Mouse (Mus musculus): ENCODE measurements around the gene Mrpl53. TPM values are rescaled to one million over a fixed set of nuclear protein-coding genes. Genes with fewer than 3 reads are reported as not detected.

Gene Mrpl53
- polyA plus RNA-seq, 1 experiment from 2014 or later, result 139 TPM

GRCm38 (mm10) chr6:83127419-83127818 is 18.6 kb downstream of the Mrpl53 start:
- 94% methylated on average over 5 of the region's 5 CpGs for WGBS
- no peak overlapping the region for H3K9ac ChIP-seq (ENCODE audit: low read depth, low read length)

GRCm38 (mm10) chr6:83131469-83132034 is 22.7 kb downstream of the Mrpl53 start:
- H3K36me3 ChIP-seq (ENCODE audit: control insufficient read depth, insufficient read depth, low read length), result no peaks in the 10 kb centered on the region
- H3K4me2 ChIP-seq (replicated peaks; ENCODE audit: low read depth, low read length), result no peak overlapping the region
- H3K9me3 ChIP-seq (ENCODE audit: control insufficient read depth, low read length), result no peaks in the 10 kb centered on the region
- no peaks in the 10 kb centered on the region for H3K27me3 ChIP-seq (ENCODE audit: control insufficient read depth, insufficient read depth, low read length)
- ATAC-seq (ENCODE audit: low FRiP score, low TSS enrichment), result no peak
- 60% methylated on average over 6 of the region's 6 CpGs for whole genome bisulfite sequencing
- peak overlapping the region; percentile 69; the same call in 1 of the 2 replicates for H3K27ac ChIP-seq (ENCODE audit: low read depth, low read length)
- H3K4me1 ChIP-seq (ENCODE audit: control insufficient read depth, insufficient read depth, low read length), result peaks cover 20% of the 10 kb centered on the region
- no peak overlapping the region for H3K4me3 ChIP-seq (ENCODE audit: low read length)
- H3K9ac ChIP-seq (ENCODE audit: low read depth, low read length), result no peak overlapping the region

More at GRCm38 (mm10) chr6:83127419-83127818, 18.6 kb downstream of the Mrpl53 start:
- H3K36me3 ChIP-seq (ENCODE audit: control insufficient read depth, insufficient read depth, low read length), result no peaks in the 10 kb centered on the region
- peaks cover 21% of the 10 kb centered on the region for H3K4me1 ChIP-seq (ENCODE audit: control insufficient read depth, insufficient read depth, low read length)
- no peaks in the 10 kb centered on the region for H3K27me3 ChIP-seq (ENCODE audit: control insufficient read depth, insufficient read depth, low read length)
- H3K27ac ChIP-seq (ENCODE audit: low read depth, low read length), result no peak overlapping the region
- H3K9me3 ChIP-seq (ENCODE audit: control insufficient read depth, low read length), result no peaks in the 10 kb centered on the region
- no peak overlapping the region for H3K4me3 ChIP-seq (ENCODE audit: low read length)
- ATAC-seq (ENCODE audit: low FRiP score, low TSS enrichment), result no peak
- no peak overlapping the region for H3K4me2 ChIP-seq (replicated peaks; ENCODE audit: low read depth, low read length)

GRCm38 (mm10) chr6:83132176-83132919 is 23.5 kb downstream of the Mrpl53 start:
- no peak for ATAC-seq (ENCODE audit: low FRiP score, low TSS enrichment)
- no peak overlapping the region for H3K4me3 ChIP-seq (ENCODE audit: low read length)
- H3K27me3 ChIP-seq (ENCODE audit: control insufficient read depth, insufficient read depth, low read length), result no peaks in the 10 kb centered on the region
- H3K36me3 ChIP-seq (ENCODE audit: control insufficient read depth, insufficient read depth, low read length), result no peaks in the 10 kb centered on the region
- H3K27ac ChIP-seq (ENCODE audit: low read depth, low read length), result no peak overlapping the region
- H3K9me3 ChIP-seq (ENCODE audit: control insufficient read depth, low read length), result no peaks in the 10 kb centered on the region
- no peak overlapping the region for H3K4me2 ChIP-seq (replicated peaks; ENCODE audit: low read depth, low read length)
- WGBS, result 88% methylated on average over 9 of the region's 9 CpGs
- H3K4me1 ChIP-seq (ENCODE audit: control insufficient read depth, insufficient read depth, low read length), result peaks cover 20% of the 10 kb centered on the region
- no peak overlapping the region for H3K9ac ChIP-seq (ENCODE audit: low read depth, low read length)

GRCm38 (mm10) chr6:83134226-83134625 is 25.4 kb downstream of the Mrpl53 start:
- H3K4me1 ChIP-seq (ENCODE audit: control insufficient read depth, insufficient read depth, low read length), result peaks cover 34% of the 10 kb centered on the region
- ATAC-seq (ENCODE audit: low FRiP score, low TSS enrichment), result no peak

GRCm38 (mm10) chr6:83134951-83135513 is 26.2 kb downstream of the Mrpl53 start, which contains the start of gene Rtkn:
TSS of gene Rtkn (plus strand) at chr6:83135463.
- Histone ChIP-seq H3K27ac (ENCODE audit: low read depth, low read length) (peak within 1 kb of the TSS; percentile 99), H3K4me1 (ENCODE audit: control insufficient read depth, insufficient read depth, low read length) (peaks cover 34% of the 10 kb centered on the region), H3K36me3 (ENCODE audit: control insufficient read depth, insufficient read depth, low read length) (no peaks in the 10 kb centered on the region; the same call in 1 of the 2 replicates), H3K9me3 (ENCODE audit: control insufficient read depth, low read length) (no peaks in the 10 kb centered on the region), H3K9ac (ENCODE audit: low read depth, low read length) (peak within 1 kb of the TSS; percentile 89), H3K4me3 (ENCODE audit: low read length) (peak within 1 kb of the TSS; percentile 66), H3K27me3 (ENCODE audit: control insufficient read depth, insufficient read depth, low read length) (no peaks in the 10 kb centered on the region), H3K4me2 (replicated peaks; ENCODE audit: low read depth, low read length) (peak within 1 kb of the TSS; percentile 74)
- 62% methylated on average over 7 of the region's 7 CpGs for WGBS
- ATAC-seq (ENCODE audit: low FRiP score, low TSS enrichment), result no peak

More at GRCm38 (mm10) chr6:83134226-83134625, 25.4 kb downstream of the Mrpl53 start:
- H3K4me3 ChIP-seq (ENCODE audit: low read length), result no peak overlapping the region
- WGBS, result 68% methylated on average over 3 of the region's 3 CpGs
- H3K27ac ChIP-seq (ENCODE audit: low read depth, low read length), result no peak overlapping the region
- H3K9me3 ChIP-seq (ENCODE audit: control insufficient read depth, low read length), result no peaks in the 10 kb centered on the region
- no peaks in the 10 kb centered on the region for H3K27me3 ChIP-seq (ENCODE audit: control insufficient read depth, insufficient read depth, low read length)
- H3K9ac ChIP-seq (ENCODE audit: low read depth, low read length), result no peak overlapping the region
- no peaks in the 10 kb centered on the region; the same call in 1 of the 2 replicates for H3K36me3 ChIP-seq (ENCODE audit: control insufficient read depth, insufficient read depth, low read length)
- H3K4me2 ChIP-seq (replicated peaks; ENCODE audit: low read depth, low read length), result no peak overlapping the region

- H3K9ac ChIP-seq (ENCODE audit: low read depth, low read length), result peak overlapping the region; percentile 89
- H3K4me3 ChIP-seq (ENCODE audit: low read length), result peak overlapping the region; percentile 66
- no peaks in the 10 kb centered on the region for H3K9me3 ChIP-seq (ENCODE audit: control insufficient read depth, low read length)
- no peaks in the 10 kb centered on the region for H3K27me3 ChIP-seq (ENCODE audit: control insufficient read depth, insufficient read depth, low read length)
- 2% methylated on average over 37 of the region's 37 CpGs for WGBS
- H3K4me1 ChIP-seq (ENCODE audit: control insufficient read depth, insufficient read depth, low read length), result peaks cover 34% of the 10 kb centered on the region
- peak overlapping the region; percentile 74 for H3K4me2 ChIP-seq (replicated peaks; ENCODE audit: low read depth, low read length)
- ATAC-seq (ENCODE audit: low FRiP score, low TSS enrichment), result no peak
- peak overlapping the region; percentile 99 for H3K27ac ChIP-seq (ENCODE audit: low read depth, low read length)
- no peaks in the 10 kb centered on the region; the same call in 1 of the 2 replicates for H3K36me3 ChIP-seq (ENCODE audit: control insufficient read depth, insufficient read depth, low read length)
Measured at GRCm38 (mm10) chr6:83135571-83136161, 26.8 kb downstream of the Mrpl53 start.

- Histone ChIP-seq H3K4me1 (ENCODE audit: control insufficient read depth, insufficient read depth, low read length) (peaks cover 28% of the 10 kb centered on the region), H3K36me3 (ENCODE audit: control insufficient read depth, insufficient read depth, low read length) (no peaks in the 10 kb centered on the region; the same call in 1 of the 2 replicates), H3K27me3 (ENCODE audit: control insufficient read depth, insufficient read depth, low read length) (no peaks in the 10 kb centered on the region), H3K9me3 (ENCODE audit: control insufficient read depth, low read length) (no peaks in the 10 kb centered on the region), H3K9ac (ENCODE audit: low read depth, low read length) (peak overlapping the region; percentile 89), H3K4me2 (replicated peaks; ENCODE audit: low read depth, low read length) (peak overlapping the region; percentile 74), H3K27ac (ENCODE audit: low read depth, low read length) (peak overlapping the region; percentile 99), H3K4me3 (ENCODE audit: low read length) (peak overlapping the region; percentile 66)
- 14% methylated on average over 5 of the region's 5 CpGs for WGBS
- peak; percentile 7; the same call in 1 of the 2 replicates for ATAC-seq (ENCODE audit: low FRiP score, low TSS enrichment)
Measured at GRCm38 (mm10) chr6:83136291-83136880, 27.5 kb downstream of the Mrpl53 start.

- no peaks in the 10 kb centered on the region for H3K27me3 ChIP-seq (ENCODE audit: control insufficient read depth, insufficient read depth, low read length)
- H3K27ac ChIP-seq (ENCODE audit: low read depth, low read length), result peak overlapping the region; percentile 99
- peak overlapping the region; percentile 74 for H3K4me2 ChIP-seq (replicated peaks; ENCODE audit: low read depth, low read length)
- H3K9me3 ChIP-seq (ENCODE audit: control insufficient read depth, low read length), result no peaks in the 10 kb centered on the region
- no peaks in the 10 kb centered on the region; the same call in 1 of the 2 replicates for H3K36me3 ChIP-seq (ENCODE audit: control insufficient read depth, insufficient read depth, low read length)
- ATAC-seq (ENCODE audit: low FRiP score, low TSS enrichment), result peak; percentile 76
- peaks cover 33% of the 10 kb centered on the region for H3K4me1 ChIP-seq (ENCODE audit: control insufficient read depth, insufficient read depth, low read length)
- under 1% methylated on average over 25 of the region's 26 CpGs for WGBS
- peak overlapping the region; percentile 66 for H3K4me3 ChIP-seq (ENCODE audit: low read length)
- H3K9ac ChIP-seq (ENCODE audit: low read depth, low read length), result peak overlapping the region; percentile 89
Measured at GRCm38 (mm10) chr6:83136881-83137575, 28.2 kb downstream of the Mrpl53 start.

Data from kidney, embryonic 14.5 days (tissue).